Mouse (Mus musculus) embryonic fibroblast, embryonic 13.5 days (primary cell): ENCODE measurements around the gene Gm27179.
"Not testable (repeated sequence)": the region's sequence is repeated elsewhere in the genome, so short reads cannot be mapped to it uniquely, and the experiment has no call there.

Experiments
- CTCF ChIP-seq: IDR thresholded peaks from 2 replicates; pipeline ENCODE4 v1.5.1; 2011; ENCODE audit warnings: mild to moderate bottlenecking, control low read depth, low read length, moderate library complexity, borderline replicate concordance; ENCODE audit not compliant: insufficient read depth
- POLR2A ChIP-seq: IDR thresholded peaks from 2 replicates; pipeline ENCODE4 v1.6.1; 2011; ENCODE audit warnings: low read depth, mild to moderate bottlenecking, control low read depth, low read length, moderate library complexity

GRCm38 (mm10) chr14:69502440-69503150 lies 9.8 kb downstream of the Gm27179 start:
- TF ChIP-seq CTCF, POLR2A: not testable (repeated sequence)
